In the genomic region with DNA sequence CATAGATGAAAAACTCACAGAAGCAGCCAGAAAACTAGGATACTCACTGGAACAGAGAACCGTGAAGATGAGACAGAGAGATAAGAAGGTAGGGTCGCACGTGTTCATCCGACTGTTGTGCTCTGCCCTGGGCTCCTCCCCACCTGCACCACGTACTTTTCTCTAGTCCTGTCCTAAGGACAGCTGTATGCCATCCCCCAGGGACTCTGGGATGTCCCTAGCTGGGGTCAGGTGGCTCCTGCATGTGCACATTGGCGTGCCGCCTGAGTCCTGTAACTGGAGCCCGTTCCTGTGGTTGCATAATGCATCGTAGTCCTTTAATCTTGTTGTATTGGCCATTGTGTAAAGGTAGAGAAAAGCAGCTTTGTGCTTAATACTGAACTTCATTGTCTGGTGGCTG, we compare ENCODE assay signal across 11 mouse cellular contexts. TPM values are rescaled to one million over a fixed set of nuclear protein-coding genes. Genes with fewer than 3 reads are reported as not detected.
A peak's percentile ranks its signal among the peaks of the same experiment; 100 is the strongest.
DNase-seq lines count a peak whose midpoint lies in the region; ATAC-seq and TF ChIP-seq lines count a peak whose summit lies in the region.
"Had no signal": no experiment of that assay in that cellular context is flagged by ENCODE, and none has a peak within 500 bp of the region (broad histone marks: within the 10 kb centered on the region; RNA-seq: fewer than 3 reads in every experiment).

No protein-coding gene starts in this region.

- no peak overlapping the region for H3K4me3 ChIP-seq in kidney, embryonic 15.5 days (replicated peaks)
- H3K4me3 ChIP-seq in C2C12 (ENCODE audit: insufficient read depth, poor library complexity, severe bottlenecking) = no peak overlapping the region
- no peak overlapping the region for H3K4me3 ChIP-seq in limb, embryonic 10.5 days
- no peak overlapping the region for H3K4me3 ChIP-seq in lung, postnatal 0 days (ENCODE audit: low read depth, low read length)
- H3K4me3 ChIP-seq: heart, embryonic 13.5 days had no signal

- no peak overlapping the region for H3K9ac ChIP-seq in kidney, embryonic 15.5 days
- no peak overlapping the region for H3K9ac ChIP-seq in lung, postnatal 0 days (replicated peaks; ENCODE audit: low read depth)
- H3K9ac ChIP-seq: heart, embryonic 13.5 days had no signal

- 59% methylated on average over 9 of the region's 9 CpGs for WGBS in kidney, embryonic 15.5 days
- WGBS in limb, embryonic 10.5 days = 90% methylated on average over 9 of the region's 9 CpGs
- 78% methylated on average over 9 of the region's 9 CpGs for WGBS in lung, postnatal 0 days

- no peak overlapping the region for H3K4me2 ChIP-seq in kidney, embryonic 15.5 days
- no peak overlapping the region for H3K4me2 ChIP-seq in lung, postnatal 0 days (replicated peaks; ENCODE audit: low read depth, low read length)
- H3K4me2 ChIP-seq: heart, embryonic 13.5 days had no signal

- H3ac ChIP-seq in C2C12 (ENCODE audit: control insufficient read depth, insufficient read length, low read depth) = no peak overlapping the region

- no peaks in the 10 kb centered on the region for H3K27me3 ChIP-seq in kidney, embryonic 15.5 days
- no peaks in the 10 kb centered on the region for H3K27me3 ChIP-seq in C2C12 (ENCODE audit: control insufficient read depth, insufficient read depth, insufficient read length)
- no peaks in the 10 kb centered on the region for H3K27me3 ChIP-seq in limb, embryonic 10.5 days (ENCODE audit: low read depth, poor library complexity, severe bottlenecking)
- H3K27me3 ChIP-seq in lung, postnatal 0 days (replicated peaks; ENCODE audit: insufficient read depth, low read length) = no peaks in the 10 kb centered on the region
- H3K27me3 ChIP-seq: heart, embryonic 13.5 days had no signal

- ATAC-seq in kidney, embryonic 15.5 days (replicated peaks; ENCODE audit: low FRiP score) = peak; percentile 62; the same call in 1 of the 2 replicates
- no peak for ATAC-seq in lung, postnatal 0 days

- peaks cover 68% of the 10 kb centered on the region for H3K79me3 ChIP-seq in C2C12 (ENCODE audit: low read depth)

- peaks cover 63% of the 10 kb centered on the region for H3K36me3 ChIP-seq in kidney, embryonic 15.5 days
- peaks cover 74% of the 10 kb centered on the region for H3K36me3 ChIP-seq in C2C12 (ENCODE audit: control insufficient read depth, insufficient read depth)
- peaks cover 76% of the 10 kb centered on the region for H3K36me3 ChIP-seq in limb, embryonic 10.5 days
- no peaks in the 10 kb centered on the region for H3K36me3 ChIP-seq in lung, postnatal 0 days (ENCODE audit: insufficient read depth, low read length)

- TF ChIP-seq CTCF in C2C12 (IDR thresholded peaks at IDR 0.05; ENCODE audit: control insufficient read depth, insufficient read depth, insufficient read length) = no peak
- TF ChIP-seq CTCF in lung, postnatal 0 days (IDR thresholded peaks at IDR 0.05) = no peak

- DNase-seq in adrenal gland, postnatal 14 days = peak; percentile 27
- DNase-seq in adrenal gland, postnatal 36 days = no peak
- no peak for DNase-seq in kidney, adult 18-20 months
- peak; percentile 47 for DNase-seq in gonadal fat pad, adult 2 months (ENCODE audit: low read depth)
- no peak for DNase-seq in limb, embryonic 10.5 days (ENCODE audit: low spot score)
- DNase-seq in lung, postnatal 0 days (ENCODE audit: low spot score) = no peak
- DNase-seq: cerebellum, postnatal 10 days; thymus, postnatal 14 days had no signal

- no peak overlapping the region for H3K27ac ChIP-seq in kidney, embryonic 15.5 days
- H3K27ac ChIP-seq in limb, embryonic 10.5 days = no peak overlapping the region
- no peak overlapping the region for H3K27ac ChIP-seq in lung, postnatal 0 days (ENCODE audit: low read length)
- H3K27ac ChIP-seq: heart, embryonic 13.5 days had no signal

- no peaks in the 10 kb centered on the region for H3K9me3 ChIP-seq in kidney, embryonic 15.5 days (replicated peaks)
- H3K9me3 ChIP-seq in limb, embryonic 10.5 days (replicated peaks) = no peaks in the 10 kb centered on the region
- no peaks in the 10 kb centered on the region for H3K9me3 ChIP-seq in lung, postnatal 0 days (ENCODE audit: low read length)
- H3K9me3 ChIP-seq: heart, embryonic 13.5 days had no signal

- H3K79me2 ChIP-seq in C2C12 (ENCODE audit: control insufficient read depth, insufficient read depth) = peaks cover 99% of the 10 kb centered on the region

- peaks cover 11% of the 10 kb centered on the region; the same call in 1 of the 2 replicates for H3K4me1 ChIP-seq in kidney, embryonic 15.5 days
- no peaks in the 10 kb centered on the region for H3K4me1 ChIP-seq in limb, embryonic 10.5 days
- no peaks in the 10 kb centered on the region for H3K4me1 ChIP-seq in lung, postnatal 0 days (ENCODE audit: insufficient read depth, low read depth, low read length)

- TF ChIP-seq EP300 in lung, postnatal 0 days (IDR thresholded peaks at IDR 0.05) = no peak

TF ChIP-seq in C2C12, 6 proteins besides CTCF, POLR2A, EP300 and RAD21:
- TF ChIP-seq FOSL1 (IDR thresholded peaks at IDR 0.05; ENCODE audit: insufficient read depth, low read length, poor library complexity, severe bottlenecking) (no peak), CEBPB (IDR thresholded peaks at IDR 0.05; ENCODE audit: low read depth) (no peak), MYOG (IDR thresholded peaks at IDR 0.05; ENCODE audit: control insufficient read depth, extremely low read depth, insufficient read length) (no peak), MYOD1 (IDR thresholded peaks at IDR 0.05; ENCODE audit: control insufficient read depth, insufficient read length, low read depth) (peak; percentile 33), USF1 (IDR thresholded peaks at IDR 0.05; ENCODE audit: low read depth) (no peak)

RNA-seq across cellular contexts. Expression of gene Hpf1, which starts 9.9 kb away (rescaled TPM):
- total RNA-seq in adrenal gland, postnatal 14 days (2021) = 25.9 and 30.3 TPM in 2 replicates
- total RNA-seq in adrenal gland, postnatal 36 days (2021) = 10 to 100 TPM; 19.7 to 29.9 TPM
- 107 and 113 TPM in 2 replicates for polyA plus RNA-seq in kidney, embryonic 15.5 days (2015; fragmentation: Nextera tagmentation; extraction: Ambion mirVana)
- polyA plus RNA-seq in C2C12 (2012; fragmentation: generic; extraction: Trizol) = 59.5 TPM
- polyA plus RNA-seq in gonadal fat pad, adult 2 months (2012; rRNA removed) = 8.4 and 9.1 TPM in 2 replicates
- 110 and 116 TPM in 2 replicates for polyA plus RNA-seq in limb, embryonic 10.5 days (2016; fragmentation: Nextera tagmentation; extraction: Ambion mirVana)
- 38.1 and 39.5 TPM in 2 replicates for polyA plus RNA-seq in lung, postnatal 0 days (2015; fragmentation: Nextera tagmentation; extraction: Ambion mirVana)

Comparison
In these comparisons a context has a peak if more than half of its experiments do, and no peak if none do; other contexts are left out.
1. DNase-seq: peak in adrenal gland, postnatal 14 days (single experiment) and gonadal fat pad, adult 2 months (single experiment); none in adrenal gland, postnatal 36 days (0 of 2), kidney, adult 18-20 months (single experiment), limb, embryonic 10.5 days (single experiment) and lung, postnatal 0 days (single experiment).